Mouse (Mus musculus) embryonic facial prominence, embryonic 11.5 days (tissue): Measurements from ENCODE around the gene Kmt2b. TPM values are rescaled to one million over a fixed set of nuclear protein-coding genes. Genes with fewer than 3 reads are reported as not detected.

Experiments used
- ATAC-seq: fragments of 200-750 bp; cut with Nextera tagmentation; replicated peaks from 2 replicates; pipeline ENCODE4 v1.8.0; 2017; ENCODE audit warnings: low read depth; ENCODE audit not compliant: insufficient number of reproducible peaks, low FRiP score, low TSS enrichment
- DNase-seq: peaks from one replicate; pipeline ENCODE4 v3.0.0-alpha.2; 2015; ENCODE audit warnings: low spot score
- H3K27ac ChIP-seq: fragments of 300-500 bp; sonication (generic); replicated peaks from 2 replicates; pipeline ENCODE4 v1.5.1; 2014; ENCODE audit warnings: mild to moderate bottlenecking, low read depth, low read length, control low read depth
- H3K27me3 ChIP-seq: fragments of 300-500 bp; sonication (generic); 2 replicates; pipeline ENCODE4 v1.6.1; 2014; ENCODE audit warnings: mild to moderate bottlenecking, low read length, moderate library complexity, mixed read lengths; ENCODE audit not compliant: control insufficient read depth, insufficient read depth
- H3K36me3 ChIP-seq: fragments of 300-500 bp; sonication (generic); replicated peaks from 2 replicates; pipeline ENCODE4 v1.6.1; 2014; ENCODE audit warnings: low read depth, mild to moderate bottlenecking, low read length, moderate library complexity, mixed read lengths; ENCODE audit not compliant: control insufficient read depth, insufficient read depth
- H3K4me1 ChIP-seq: fragments of 300-500 bp; sonication (generic); 2 replicates; pipeline ENCODE4 v1.6.1; 2014; ENCODE audit warnings: low read length, mixed read lengths; ENCODE audit not compliant: control insufficient read depth, insufficient read depth
- H3K4me2 ChIP-seq: fragments of 300-500 bp; sonication (generic); 2 replicates; pipeline ENCODE4 v1.6.1; 2014; ENCODE audit warnings: low read depth, mild to moderate bottlenecking, control low read depth, low read length, moderate library complexity
- H3K4me3 ChIP-seq: fragments of 300-500 bp; sonication (generic); 2 replicates; pipeline ENCODE4 v1.5.1; 2014; ENCODE audit warnings: low read depth, low read length, control low read depth
- H3K9ac ChIP-seq: fragments of 300-500 bp; sonication (generic); replicated peaks from 2 replicates; pipeline ENCODE4 v1.6.1; 2014; ENCODE audit warnings: mild to moderate bottlenecking, control low read depth, low read length
- H3K9me3 ChIP-seq: fragments of 300-500 bp; sonication (generic); replicated peaks from 2 replicates; pipeline ENCODE4 v1.6.1; 2016; ENCODE audit warnings: mild to moderate bottlenecking, low read length, inconsistent platforms, mixed read lengths; ENCODE audit not compliant: control insufficient read depth
- WGBS: fragments of 180-500 bp; shearing (Covaris S2); extraction: QIAGEN DNeasy Blood & Tissue Kit; methylation state at CpG from one replicate; pipeline ENCODE4 v1.1.7; 2014; 5-methylcytosine and 5-hydroxymethylcytosine counted together
- polyA plus RNA-seq: library from polyadenylated mRNA; unstranded; fragments of >200 nt; fragmentation: Nextera tagmentation; extraction: Ambion mirVana; gene quantifications from 2 replicates; pipeline ENCODE4 v1.2.1, GENCODE M21; 2014

Gene Kmt2b
- polyA plus RNA-seq, 1 experiment from 2014 or later, result 8.4 TPM

DNA sequence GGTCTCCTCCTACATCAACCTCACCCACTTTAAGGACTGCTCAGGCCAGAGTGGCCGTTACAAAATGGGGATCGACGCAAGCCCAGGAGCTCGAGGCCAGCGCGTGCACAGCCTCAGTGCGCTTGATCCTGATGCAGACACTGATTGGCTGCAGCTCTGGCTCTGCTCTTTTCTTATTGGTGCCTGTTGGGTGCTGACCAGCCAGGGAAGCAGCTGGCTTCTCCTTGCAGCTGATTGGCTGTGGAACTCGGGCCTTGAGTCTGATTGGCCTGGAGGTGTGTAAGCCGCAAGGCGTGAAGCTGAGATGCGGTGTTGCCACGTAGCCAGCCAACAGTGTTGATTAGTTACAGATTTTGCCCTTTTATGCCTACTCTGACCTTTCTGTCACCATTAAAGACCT lies 10.3 kb upstream of the Kmt2b start, which contains the start of gene Zbtb32:
TSS of gene Zbtb32 (minus strand) at position 124 of the 400 bp plus-strand sequence.
- Histone ChIP-seq H3K27me3 (no peaks in the 10 kb centered on the region), H3K4me2 (no peak within 1 kb of the TSS), H3K9me3 (no peaks in the 10 kb centered on the region), H3K9ac (no peak within 1 kb of the TSS), H3K36me3 (no peaks in the 10 kb centered on the region), H3K27ac (no peak within 1 kb of the TSS), H3K4me1 (no peaks in the 10 kb centered on the region), H3K4me3 (no peak within 1 kb of the TSS)
- ATAC-seq (no peak), DNase-seq (no peak)
- 94% methylated on average over 12 of the region's 12 CpGs for WGBS

DNA sequence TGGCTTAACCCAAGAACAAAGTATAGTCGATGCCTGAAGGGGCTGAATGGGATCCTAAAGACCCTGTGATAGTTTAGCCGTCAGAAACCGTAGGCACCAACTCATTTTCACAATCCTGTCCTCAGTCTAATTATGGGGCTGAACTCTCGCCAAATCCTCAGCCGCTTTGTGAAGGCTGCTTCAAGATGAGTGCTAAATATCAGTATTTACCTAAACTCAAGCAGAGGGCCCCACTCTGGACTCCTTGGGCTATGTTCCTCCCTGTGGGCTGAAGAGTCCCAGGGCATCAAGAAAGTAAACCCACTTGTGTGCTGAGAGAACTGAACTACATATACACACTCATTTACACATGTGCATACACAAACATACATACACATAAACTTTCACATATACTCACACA lies 8.3 kb upstream of the Kmt2b start:
- no peak overlapping the region for H3K27ac ChIP-seq
- no peaks in the 10 kb centered on the region for H3K4me1 ChIP-seq
- no peaks in the 10 kb centered on the region for H3K27me3 ChIP-seq
- H3K9ac ChIP-seq, result no peak overlapping the region; the same call in 1 of the 2 replicates
- ATAC-seq (no peak), DNase-seq (no peak)
- H3K36me3 ChIP-seq, result no peaks in the 10 kb centered on the region
- 72% methylated on average over 5 of the region's 5 CpGs for WGBS
- no peak overlapping the region for H3K4me3 ChIP-seq
- H3K4me2 ChIP-seq, result no peak overlapping the region
- no peaks in the 10 kb centered on the region for H3K9me3 ChIP-seq

DNA sequence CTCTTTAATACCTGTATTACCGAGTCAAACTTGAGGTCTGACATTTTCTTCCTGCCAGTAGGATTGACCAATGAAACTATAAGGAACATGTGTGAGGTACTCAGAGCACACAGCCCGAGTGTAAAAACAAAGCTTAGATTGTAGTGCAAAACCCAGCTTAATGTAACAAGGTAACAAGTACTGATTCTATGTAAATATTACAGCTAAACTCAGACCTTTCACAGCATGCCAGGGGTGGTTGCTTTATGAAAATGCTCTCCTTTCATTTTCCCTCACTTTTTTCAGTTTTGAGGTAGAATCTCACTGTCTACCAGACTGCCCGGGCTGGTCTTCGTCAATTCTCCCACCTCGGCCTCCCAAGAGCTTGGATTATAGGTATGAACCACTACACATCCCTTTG lies 7.6 kb upstream of the Kmt2b start:
- WGBS, result 78% methylated on average over 5 of the region's 5 CpGs

DNA sequence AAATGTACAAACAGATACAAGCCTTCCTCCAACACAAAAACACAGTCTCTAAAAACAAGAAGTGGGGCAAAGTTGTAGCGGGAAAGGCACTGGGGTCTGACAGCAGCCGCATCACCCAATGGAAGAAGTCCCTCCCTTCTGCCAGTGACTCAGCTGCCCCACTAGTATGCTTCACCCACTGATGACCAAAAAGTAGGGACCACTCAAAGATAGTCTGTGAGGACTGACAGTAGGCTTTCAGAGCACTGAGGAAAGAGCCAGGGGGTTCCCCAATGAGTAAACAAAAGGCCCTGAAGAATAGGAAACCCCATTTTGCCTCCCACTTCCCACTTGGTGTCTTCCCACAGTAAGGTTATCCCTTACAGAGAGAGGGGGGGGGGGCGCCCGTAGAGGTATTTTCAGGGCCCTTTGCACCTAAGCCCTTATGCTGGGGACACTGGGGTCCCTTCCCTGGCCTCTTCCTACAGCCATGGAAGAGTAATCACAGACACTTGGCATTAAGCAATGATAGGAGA lies 6.0 kb upstream of the Kmt2b start:
- no peak for DNase-seq
- no peaks in the 10 kb centered on the region for H3K27me3 ChIP-seq
- WGBS, result 75% methylated on average over 4 of the region's 4 CpGs

More for the DNA sequence above, 7.6 kb upstream of the Kmt2b start:
- no peak overlapping the region for H3K4me2 ChIP-seq
- no peak overlapping the region for H3K4me3 ChIP-seq
- no peaks in the 10 kb centered on the region for H3K4me1 ChIP-seq
- H3K27me3 ChIP-seq, result no peaks in the 10 kb centered on the region
- H3K9me3 ChIP-seq, result no peaks in the 10 kb centered on the region
- no peaks in the 10 kb centered on the region for H3K36me3 ChIP-seq
- ATAC-seq (no peak), DNase-seq (no peak)
- no peak overlapping the region for H3K9ac ChIP-seq
- H3K27ac ChIP-seq, result no peak overlapping the region

DNA sequence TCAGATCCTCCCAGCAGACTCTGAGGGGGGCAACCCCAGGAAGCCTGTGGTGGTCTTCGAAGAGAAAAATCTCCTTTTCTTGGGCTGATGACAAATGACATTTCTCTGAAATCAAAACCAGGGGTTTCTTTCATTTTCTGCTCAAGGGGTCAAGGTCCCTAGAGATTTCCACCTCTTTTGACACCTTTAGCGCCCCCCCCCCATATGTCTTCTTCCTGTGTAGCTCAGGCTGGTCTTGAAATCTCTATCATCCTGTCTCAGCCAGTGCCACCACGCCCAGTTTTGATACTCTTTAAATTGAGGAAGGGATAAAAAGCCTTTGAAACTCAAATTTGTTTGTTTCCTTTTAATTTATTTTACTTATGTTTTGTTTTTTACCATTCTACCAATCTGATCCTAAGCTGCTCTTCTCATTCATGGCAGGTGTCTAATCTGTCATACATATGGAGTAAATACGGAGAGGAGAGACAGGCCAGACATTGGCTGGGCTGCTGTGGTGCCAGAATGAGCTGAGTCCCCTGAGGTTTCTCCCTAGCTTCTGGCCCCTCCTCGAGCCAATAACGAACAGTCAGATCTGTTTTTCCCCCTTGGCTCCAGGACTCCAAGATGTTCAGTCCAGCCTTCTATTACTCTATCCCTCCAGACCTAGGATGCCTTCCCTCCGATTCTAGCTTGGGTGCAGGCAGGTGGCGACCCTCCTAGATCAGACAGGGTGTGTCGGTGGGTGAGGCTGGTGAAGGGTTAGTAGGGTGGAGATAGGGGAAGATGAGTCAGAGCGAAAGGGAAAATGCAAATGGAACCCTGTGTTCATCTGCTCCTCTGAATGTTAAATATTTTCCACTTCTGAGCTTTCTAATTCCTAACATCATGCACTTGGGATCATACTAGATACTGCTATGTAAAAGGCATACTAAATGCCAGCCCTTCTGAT lies 5.3 kb upstream of the Kmt2b start:
- Histone ChIP-seq H3K4me3 (no peak overlapping the region), H3K4me1 (no peaks in the 10 kb centered on the region; the same call in 1 of the 2 replicates), H3K4me2 (no peak overlapping the region), H3K9ac (no peak overlapping the region), H3K36me3 (no peaks in the 10 kb centered on the region), H3K27ac (no peak overlapping the region), H3K9me3 (no peaks in the 10 kb centered on the region), H3K27me3 (no peaks in the 10 kb centered on the region)
- 78% methylated on average over 10 of the region's 10 CpGs for WGBS
- ATAC-seq (no peak), DNase-seq (no peak)

More for the DNA sequence above, 6.0 kb upstream of the Kmt2b start:
- Histone ChIP-seq H3K9ac (no peak overlapping the region), H3K4me3 (no peak overlapping the region), H3K27ac (no peak overlapping the region), H3K9me3 (no peaks in the 10 kb centered on the region), H3K36me3 (no peaks in the 10 kb centered on the region), H3K4me2 (no peak overlapping the region), H3K4me1 (no peaks in the 10 kb centered on the region; the same call in 1 of the 2 replicates)
- ATAC-seq, result no peak

DNA sequence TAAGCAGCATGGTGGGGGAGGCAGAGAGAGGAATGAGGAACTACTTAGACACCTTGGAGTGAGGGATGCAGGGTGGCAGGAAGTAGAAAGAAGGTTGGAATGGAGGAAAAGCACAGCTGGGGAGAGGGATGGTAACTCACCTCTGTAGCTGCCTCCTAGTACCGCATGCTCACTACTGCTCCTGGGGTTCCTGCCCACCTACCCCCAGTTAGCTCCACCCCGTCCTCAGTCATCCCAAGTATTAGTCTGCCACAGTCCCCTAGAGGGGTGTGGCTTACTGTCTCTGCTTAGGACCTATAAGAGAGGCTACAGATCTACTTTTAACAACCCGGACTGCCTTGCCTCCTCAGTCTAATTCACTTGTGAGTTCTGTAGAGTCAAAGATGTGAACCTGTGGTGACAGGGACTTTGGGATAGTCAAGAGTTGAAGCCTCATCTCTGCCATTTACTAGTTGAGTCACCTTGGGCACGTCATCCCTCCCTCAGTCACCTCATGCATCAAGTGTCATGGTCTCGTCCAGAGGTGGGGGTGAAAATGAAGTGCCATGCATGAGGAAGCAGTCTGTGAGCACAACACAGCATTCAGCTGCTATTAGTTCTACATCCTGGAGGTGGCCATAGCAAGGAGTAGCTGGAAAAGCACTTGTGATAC lies 4.4 kb upstream of the Kmt2b start:
- ATAC-seq, result no peak

DNA sequence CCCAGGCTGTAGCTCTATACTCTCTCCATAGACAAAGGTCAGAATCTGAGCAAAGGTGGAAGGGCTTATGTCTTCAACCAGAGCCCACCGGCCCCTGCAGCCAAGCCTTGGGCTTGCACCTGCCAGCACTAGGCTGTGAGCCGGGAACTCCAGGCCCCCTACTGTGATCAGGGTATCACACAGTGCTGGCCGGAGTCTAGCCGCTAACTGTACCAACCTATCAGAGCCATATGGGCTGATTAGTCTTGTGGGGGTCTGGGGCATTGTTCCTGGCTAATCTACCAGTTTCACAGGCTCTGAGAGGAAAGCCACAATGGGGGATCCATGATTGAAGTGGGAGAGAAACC lies 3.1 kb upstream of the Kmt2b start:
- WGBS, result 42% methylated on average over 4 of the region's 4 CpGs
- no peaks in the 10 kb centered on the region for H3K36me3 ChIP-seq
- no peak for ATAC-seq

More for the DNA sequence above, 4.4 kb upstream of the Kmt2b start:
- Histone ChIP-seq H3K27ac (no peak overlapping the region), H3K9me3 (no peaks in the 10 kb centered on the region), H3K4me1 (no peaks in the 10 kb centered on the region; the same call in 1 of the 2 replicates), H3K9ac (no peak overlapping the region), H3K4me2 (no peak overlapping the region), H3K4me3 (no peak overlapping the region), H3K36me3 (no peaks in the 10 kb centered on the region), H3K27me3 (no peaks in the 10 kb centered on the region)
- no peak for DNase-seq
- WGBS, result 59% methylated on average over 5 of the region's 5 CpGs

More for the DNA sequence above, 3.1 kb upstream of the Kmt2b start:
- Histone ChIP-seq H3K4me2 (no peak overlapping the region), H3K27me3 (no peaks in the 10 kb centered on the region), H3K4me1 (no peaks in the 10 kb centered on the region; the same call in none of the 2 replicates), H3K9me3 (no peaks in the 10 kb centered on the region), H3K9ac (no peak overlapping the region), H3K27ac (no peak overlapping the region), H3K4me3 (no peak overlapping the region)
- DNase-seq, result no peak
